ENCODE assay signal across 10 mouse cellular contexts in genomic region chr14:77272931-77273446, GRCm38 (mm10).
DNase-seq lines count a peak whose midpoint lies in the region; ATAC-seq lines count a peak whose summit lies in the region.
"Had no signal": no experiment of that assay in that cellular context is flagged by ENCODE, and none has a peak within 500 bp of the region (broad histone marks: within the 10 kb centered on the region; RNA-seq: fewer than 3 reads in every experiment).

No protein-coding gene starts in this region.

- H3K4me1 ChIP-seq in intestine, embryonic 14.5 days (replicated peaks; ENCODE audit: control insufficient read depth, insufficient read depth, low read length): no peaks in the 10 kb centered on the region; the same call in 1 of the 2 replicates
- no peaks in the 10 kb centered on the region for H3K4me1 ChIP-seq in intestine, embryonic 16.5 days (ENCODE audit: control insufficient read depth, insufficient read depth, low read length)
- peaks cover 17% of the 10 kb centered on the region for H3K4me1 ChIP-seq in limb, embryonic 12.5 days (replicated peaks)
- no peaks in the 10 kb centered on the region for H3K4me1 ChIP-seq in liver, embryonic 11.5 days (replicated peaks; ENCODE audit: control insufficient read depth, insufficient read depth, low read length)

- ATAC-seq in intestine, embryonic 14.5 days (replicated peaks; ENCODE audit: low FRiP score, low TSS enrichment, low read depth): no peak
- no peak for ATAC-seq in intestine, embryonic 16.5 days
- no peak for ATAC-seq in limb, embryonic 12.5 days (ENCODE audit: insufficient number of reproducible peaks, insufficient read depth, low FRiP score, low TSS enrichment, low read depth)
- ATAC-seq in liver, embryonic 11.5 days (replicated peaks; ENCODE audit: low FRiP score): no peak

- H3K4me3 ChIP-seq in intestine, embryonic 14.5 days (ENCODE audit: low read depth, low read length): no peak overlapping the region
- H3K4me3 ChIP-seq in intestine, embryonic 16.5 days (ENCODE audit: low read length): no peak overlapping the region
- no peak overlapping the region for H3K4me3 ChIP-seq in limb, embryonic 12.5 days (replicated peaks)
- H3K4me3 ChIP-seq in liver, embryonic 11.5 days (ENCODE audit: low read depth, low read length): no peak overlapping the region

- DNase-seq in intestine, embryonic 14.5 days (ENCODE audit: low spot score): no peak
- DNase-seq in right cerebral cortex, adult 18-20 months: peak; percentile 11
- no peak for DNase-seq in right cerebral cortex, postnatal 25 days
- DNase-seq in cerebellum, adult 9-11 months: no peak
- no peak for DNase-seq in heart, postnatal 25 days (ENCODE audit: low spot score)
- no peak for DNase-seq in liver, embryonic 11.5 days (ENCODE audit: low spot score)
- DNase-seq: adrenal gland, adult 2 months; thymus, postnatal 25 days had no signal

- no peaks in the 10 kb centered on the region for H3K9me3 ChIP-seq in intestine, embryonic 14.5 days (ENCODE audit: control insufficient read depth, low read length)
- H3K9me3 ChIP-seq in intestine, embryonic 16.5 days (ENCODE audit: control insufficient read depth, low read length): no peaks in the 10 kb centered on the region; the same call in 1 of the 2 replicates
- H3K9me3 ChIP-seq in limb, embryonic 12.5 days: no peaks in the 10 kb centered on the region
- no peaks in the 10 kb centered on the region for H3K9me3 ChIP-seq in liver, embryonic 11.5 days (ENCODE audit: control insufficient read depth, low read length)

- no peaks in the 10 kb centered on the region for H3K36me3 ChIP-seq in intestine, embryonic 14.5 days (ENCODE audit: control insufficient read depth, insufficient read depth, low read length)
- no peaks in the 10 kb centered on the region for H3K36me3 ChIP-seq in intestine, embryonic 16.5 days (ENCODE audit: control insufficient read depth, insufficient read depth, low read length)
- H3K36me3 ChIP-seq in limb, embryonic 12.5 days: no peaks in the 10 kb centered on the region
- H3K36me3 ChIP-seq in liver, embryonic 11.5 days (ENCODE audit: control insufficient read depth, insufficient read depth, low read length): no peaks in the 10 kb centered on the region

- no peak overlapping the region for H3K27ac ChIP-seq in intestine, embryonic 14.5 days (ENCODE audit: low read depth)
- no peak overlapping the region for H3K27ac ChIP-seq in intestine, embryonic 16.5 days (ENCODE audit: low read length)
- 0 out of 2 replicates have a peak overlapping the region, but pooled peaks have one; percentile 64 for H3K27ac ChIP-seq in limb, embryonic 12.5 days
- H3K27ac ChIP-seq in liver, embryonic 11.5 days (ENCODE audit: low read depth, low read length): no peak overlapping the region

- peak overlapping the region; percentile 23; the same call in 1 of the 2 replicates for H3K4me2 ChIP-seq in intestine, embryonic 14.5 days (ENCODE audit: low read length)
- H3K4me2 ChIP-seq in intestine, embryonic 16.5 days (ENCODE audit: low read depth, low read length): no peak overlapping the region
- peak overlapping the region; percentile 32 for H3K4me2 ChIP-seq in limb, embryonic 12.5 days
- H3K4me2 ChIP-seq in liver, embryonic 11.5 days: no peak overlapping the region

- no peak overlapping the region for H3K9ac ChIP-seq in intestine, embryonic 14.5 days (ENCODE audit: low read length)
- no peak overlapping the region for H3K9ac ChIP-seq in intestine, embryonic 16.5 days (ENCODE audit: low read depth, low read length)
- H3K9ac ChIP-seq in limb, embryonic 12.5 days (replicated peaks): no peak overlapping the region
- no peak overlapping the region for H3K9ac ChIP-seq in liver, embryonic 11.5 days (ENCODE audit: low read depth, low read length)

- intact Hi-C loops in heart, postnatal 25 days (cut with DNase I): no loop called here

- no peaks in the 10 kb centered on the region for H3K27me3 ChIP-seq in intestine, embryonic 14.5 days (replicated peaks; ENCODE audit: control insufficient read depth, insufficient read depth, low read length)
- no peaks in the 10 kb centered on the region for H3K27me3 ChIP-seq in intestine, embryonic 16.5 days (replicated peaks; ENCODE audit: control insufficient read depth, insufficient read depth, low read length)
- H3K27me3 ChIP-seq in limb, embryonic 12.5 days: no peaks in the 10 kb centered on the region
- H3K27me3 ChIP-seq in liver, embryonic 11.5 days (replicated peaks; ENCODE audit: control insufficient read depth, insufficient read depth, low read length): no peaks in the 10 kb centered on the region

- 34% methylated on average over 13 of the region's 13 CpGs for WGBS in intestine, embryonic 14.5 days
- WGBS in intestine, embryonic 16.5 days: 40% methylated on average over 13 of the region's 13 CpGs
- WGBS in limb, embryonic 12.5 days: 39% methylated on average over 13 of the region's 13 CpGs
- WGBS in liver, embryonic 11.5 days: 79% methylated on average over 13 of the region's 13 CpGs

Comparison
In these comparisons a context has a peak if more than half of its experiments do, and no peak if none do; other contexts are left out.
1. H3K4me2 ChIP-seq: peak in intestine, embryonic 14.5 days (single experiment) and limb, embryonic 12.5 days (single experiment); none in intestine, embryonic 16.5 days (single experiment) and liver, embryonic 11.5 days (single experiment).